Mouse (Mus musculus) kidney, adult 2 months (tissue): ENCODE measurements around the gene Itgav. TPM values are rescaled to one million over a fixed set of nuclear protein-coding genes. Genes with fewer than 3 reads are reported as not detected.
A peak's percentile ranks its signal among the peaks of the same experiment; 100 is the strongest.

Experiments
- DNase-seq: peaks from one replicate; pipeline ENCODE4 v3.0.0; 2021
- H3K27ac ChIP-seq: fragments of 200-500 bp; 2 replicates; pipeline ENCODE4 v1.5.1; 2012; ENCODE audit warnings: low read depth, low read length, control low read depth, inconsistent platforms; ENCODE audit not compliant: insufficient read depth
- H3K27me3 ChIP-seq: fragments of 200-500 bp; replicated peaks from 2 replicates; pipeline ENCODE4 v1.6.1; 2012; ENCODE audit warnings: mild to moderate bottlenecking, moderate library complexity, low read length, inconsistent platforms; ENCODE audit not compliant: control insufficient read depth, insufficient read depth
- H3K36me3 ChIP-seq: fragments of 200-500 bp; 2 replicates; pipeline ENCODE4 v1.6.1; 2012; ENCODE audit warnings: mild to moderate bottlenecking, moderate library complexity, low read length, inconsistent platforms; ENCODE audit not compliant: control insufficient read depth, insufficient read depth
- H3K4me1 ChIP-seq: fragments of 200-500 bp; 2 replicates; pipeline ENCODE4 v1.6.1; 2011; ENCODE audit warnings: low read length; ENCODE audit not compliant: control insufficient read depth, insufficient read depth
- H3K4me3 ChIP-seq: fragments of 200-500 bp; 2 replicates; pipeline ENCODE4 v1.5.1; 2011; ENCODE audit warnings: mild to moderate bottlenecking, low read depth, low read length, control low read depth; ENCODE audit not compliant: insufficient read depth
- CTCF ChIP-seq: fragments of 200-500 bp; conservative IDR thresholded peaks from 2 replicates; pipeline ENCODE4 v1.5.1; 2011; ENCODE audit warnings: low read depth, mild to moderate bottlenecking, control low read depth, low read length, moderate library complexity, mixed read lengths; ENCODE audit not compliant: insufficient read depth, insufficient read length
- POLR2A ChIP-seq: fragments of 200-500 bp; IDR thresholded peaks from one replicate; pipeline ENCODE4 v1.6.1; 2011; ENCODE audit warnings: low read depth, low read length, control low read depth
- WGBS: fragments of 180-500 bp; shearing (Covaris S2); methylation state at CpG from one replicate; pipeline ENCODE4 v1.1.7; 2018; 5-methylcytosine and 5-hydroxymethylcytosine counted together
- polyA plus RNA-seq: library from polyadenylated mRNA; depleted of rRNA; stranded (reverse); fragments of >200 nt; gene quantifications from 2 replicates; pipeline ENCODE4 v1.2.3, GENCODE M21; 2012

The Itgav gene
- polyA plus RNA-seq, 1 experiment = 75.9 TPM

DNA sequence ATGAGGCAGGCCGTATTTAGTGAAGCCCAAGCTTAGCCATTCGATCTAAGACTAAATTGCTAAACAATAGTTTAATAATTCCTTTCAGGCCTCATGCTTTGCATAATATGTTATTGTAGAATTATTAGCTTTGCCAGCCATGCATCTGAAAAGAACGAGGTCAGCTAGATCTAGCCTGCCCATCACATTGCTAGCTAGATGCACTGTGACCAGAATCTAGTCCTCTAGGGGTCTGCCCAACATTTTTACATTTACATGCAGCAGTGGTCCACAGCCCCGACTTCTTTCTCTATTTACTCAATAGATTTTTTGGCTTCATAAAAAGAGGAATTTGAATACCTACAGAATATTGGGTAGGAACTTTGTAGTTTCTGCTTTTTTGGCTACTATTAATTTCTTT is 67.9 kb downstream of the Itgav start:
- no peak for DNase-seq
- 88% methylated on average over 4 of the region's 4 CpGs for WGBS
- TF ChIP-seq CTCF = no peak
- no peak for TF ChIP-seq POLR2A
- no peaks in the 10 kb centered on the region for H3K4me1 ChIP-seq
- no peak overlapping the region for H3K4me3 ChIP-seq
- no peaks in the 10 kb centered on the region for H3K27me3 ChIP-seq
- peaks cover 12% of the 10 kb centered on the region for H3K36me3 ChIP-seq
- no peak overlapping the region for H3K27ac ChIP-seq

DNA sequence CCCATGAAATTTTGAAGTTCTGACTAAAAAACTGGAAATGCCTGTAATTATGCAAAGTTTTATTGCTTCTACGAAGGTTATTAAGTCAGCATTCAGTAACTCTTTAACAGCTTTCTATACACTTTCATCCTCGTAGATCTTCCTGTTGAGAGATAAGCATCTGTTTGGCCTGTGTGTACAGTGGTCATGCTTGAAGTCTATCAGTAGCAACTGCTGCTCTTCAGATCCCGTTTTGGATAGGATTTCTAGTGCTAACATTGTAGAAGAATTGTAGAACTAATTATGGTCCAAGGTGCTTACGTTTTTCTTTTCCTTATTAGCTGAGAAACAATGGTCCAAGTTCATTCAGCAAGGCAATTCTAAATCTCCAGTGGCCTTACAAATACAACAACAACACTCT is 71.6 kb downstream of the Itgav start:
- TF ChIP-seq CTCF = no peak
- TF ChIP-seq POLR2A = no peak
- 66% methylated on average over 4 of the region's 4 CpGs for WGBS

DNA sequence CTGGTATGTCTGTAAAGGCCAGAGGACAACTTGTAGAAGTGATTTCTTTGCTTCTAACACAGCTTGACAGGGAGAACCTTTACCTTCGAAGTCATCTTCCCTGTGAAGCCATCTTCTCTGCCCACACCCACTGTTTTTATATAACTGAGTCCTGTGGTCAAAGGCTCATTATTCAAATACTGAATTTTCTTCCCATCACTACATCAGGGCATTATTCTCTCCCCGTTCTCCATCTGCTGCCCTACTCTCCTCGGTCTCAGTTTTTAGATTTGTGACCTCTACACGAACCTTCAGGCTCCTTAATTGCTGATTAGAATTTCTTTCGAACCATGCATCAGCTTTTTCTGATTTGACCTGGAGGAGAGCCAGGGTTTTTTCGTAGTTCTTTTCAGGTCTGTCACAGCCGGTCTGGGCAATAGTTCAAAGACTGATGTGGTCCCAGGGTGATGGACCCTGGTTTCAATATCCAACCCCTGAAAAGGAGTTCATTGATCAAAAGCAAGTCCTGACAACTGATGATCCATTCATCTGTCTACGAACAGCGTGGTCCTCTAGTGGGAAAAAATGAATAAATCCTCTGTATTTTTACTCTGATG is 73.8 kb downstream of the Itgav start:
- Histone ChIP-seq H3K27ac (no peak overlapping the region), H3K36me3 (peaks cover 15% of the 10 kb centered on the region), H3K4me3 (no peak overlapping the region), H3K27me3 (no peaks in the 10 kb centered on the region), H3K4me1 (no peaks in the 10 kb centered on the region)
- DNase-seq = no peak
- 75% methylated on average over 9 of the region's 9 CpGs for WGBS
- no peak for TF ChIP-seq POLR2A
- TF ChIP-seq CTCF = no peak

More for the DNA sequence above, 71.6 kb downstream of the Itgav start:
- Histone ChIP-seq H3K27me3 (no peaks in the 10 kb centered on the region), H3K4me3 (no peak overlapping the region), H3K36me3 (peaks cover 13% of the 10 kb centered on the region), H3K27ac (no peak overlapping the region), H3K4me1 (no peaks in the 10 kb centered on the region)
- DNase-seq = no peak

DNA sequence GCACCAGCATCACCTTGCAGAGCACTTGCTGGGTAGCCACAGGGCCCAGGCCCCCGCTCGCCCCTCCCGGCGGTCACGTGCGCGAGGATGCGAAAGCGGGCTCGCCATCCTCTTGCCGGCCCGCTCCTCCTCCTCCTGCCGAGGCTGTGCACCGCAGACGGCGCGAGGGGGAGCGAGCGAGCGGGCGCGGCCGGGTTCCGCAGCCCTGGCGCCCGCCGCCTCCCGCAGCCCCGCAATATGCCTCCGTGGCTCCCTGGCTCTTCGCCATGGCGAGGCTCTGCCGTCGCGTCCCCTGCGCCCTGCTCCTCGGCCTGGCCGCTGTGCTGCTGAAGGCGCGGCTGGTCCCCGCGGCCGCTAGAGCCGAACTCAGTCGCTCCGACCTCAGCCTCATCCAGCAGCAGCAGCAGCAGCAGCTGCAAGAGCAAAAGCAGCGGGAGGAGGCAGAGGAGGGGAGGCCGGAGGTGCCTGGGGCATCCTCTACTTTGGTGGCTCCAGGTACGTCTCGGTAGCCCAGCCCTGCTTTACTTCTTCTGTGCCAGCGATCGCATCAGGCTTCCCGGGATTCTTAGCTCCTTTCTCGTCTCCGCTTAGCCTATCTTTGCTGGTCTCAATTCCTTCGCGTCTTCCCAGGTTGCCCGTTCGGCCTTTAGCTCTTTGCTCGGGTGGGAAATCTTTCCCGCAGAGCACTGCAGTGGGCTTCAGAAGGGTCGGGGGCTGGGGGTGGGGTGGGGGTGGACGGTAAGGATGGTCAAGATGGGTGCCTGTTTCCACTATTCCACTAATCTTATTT is 88.5 kb downstream of the Itgav start, which contains the start of gene Fam171b:
Gene Fam171b, plus strand, starts transcription at position 154 of the 790 bp plus-strand sequence.
- under 1% methylated on average over 63 of the region's 63 CpGs for WGBS
- TF ChIP-seq CTCF = no peak
- no peak for TF ChIP-seq POLR2A
- H3K27me3 ChIP-seq = no peaks in the 10 kb centered on the region; the same call in 1 of the 2 replicates
- peak within 1 kb of the TSS; percentile 62 for H3K4me3 ChIP-seq
- H3K4me1 ChIP-seq = no peaks in the 10 kb centered on the region
- H3K36me3 ChIP-seq = no peaks in the 10 kb centered on the region
- peak; percentile 48 for DNase-seq
- H3K27ac ChIP-seq = no peak within 1 kb of the TSS

DNA sequence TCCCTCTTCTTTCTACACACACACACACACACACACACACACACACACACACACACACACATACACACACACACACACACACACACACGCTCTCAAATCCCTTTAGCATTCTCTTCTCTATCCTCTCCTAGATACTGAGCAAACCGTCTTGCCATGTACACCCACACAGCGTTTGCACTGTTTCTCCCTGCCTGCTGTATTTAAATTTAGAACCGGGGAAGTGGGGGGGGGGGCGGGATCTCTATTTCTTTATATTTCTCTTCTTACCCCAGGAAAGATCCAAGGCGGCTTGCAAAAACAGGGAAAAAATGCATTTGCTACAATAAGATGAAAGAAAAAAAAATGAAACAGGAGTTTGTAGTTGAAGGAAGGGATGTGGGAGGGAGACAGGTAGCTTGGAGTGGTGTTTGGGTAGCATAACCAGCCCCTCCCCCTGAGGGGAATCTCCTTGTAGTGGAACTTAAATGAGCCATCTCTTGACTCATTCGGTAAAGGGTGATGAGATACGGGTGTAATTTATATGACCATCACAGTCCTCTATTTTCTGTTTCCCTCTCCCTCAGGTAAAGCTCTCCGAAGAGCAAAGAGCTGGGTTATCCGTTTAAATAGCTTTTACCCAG is 89.2 kb downstream of the Itgav start:
- H3K27me3 ChIP-seq = no peaks in the 10 kb centered on the region; the same call in 1 of the 2 replicates
- TF ChIP-seq POLR2A (no peak), CTCF (no peak)
- no peaks in the 10 kb centered on the region for H3K4me1 ChIP-seq
- no peak overlapping the region for H3K4me3 ChIP-seq
- 14% methylated on average over 10 of the region's 10 CpGs for WGBS
- no peaks in the 10 kb centered on the region for H3K36me3 ChIP-seq
- DNase-seq = no peak
- H3K27ac ChIP-seq = no peak overlapping the region

DNA sequence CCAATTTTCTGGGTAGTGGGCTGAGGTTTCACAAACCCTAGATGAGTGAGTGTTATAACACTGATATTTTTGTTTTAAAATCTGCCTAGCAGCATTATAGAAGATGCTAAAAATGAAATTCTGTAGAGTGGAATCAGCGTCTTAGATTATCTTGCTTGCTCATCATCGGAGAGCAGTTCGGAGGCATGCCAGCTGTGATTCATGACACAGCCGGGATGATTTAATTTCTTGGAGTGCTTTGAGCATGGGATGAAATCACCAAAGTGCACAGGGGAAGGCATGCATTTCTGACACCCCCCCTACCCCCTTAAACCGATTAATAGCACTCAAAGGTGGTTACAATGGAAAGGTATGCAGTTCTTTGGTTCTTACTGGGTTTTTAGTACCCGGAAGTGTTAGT is 89.8 kb downstream of the Itgav start:
- no peaks in the 10 kb centered on the region; the same call in 1 of the 2 replicates for H3K27me3 ChIP-seq
- no peaks in the 10 kb centered on the region for H3K4me1 ChIP-seq
- H3K27ac ChIP-seq = no peak overlapping the region
- TF ChIP-seq CTCF (no peak), POLR2A (no peak)
- H3K4me3 ChIP-seq = no peak overlapping the region
- WGBS = 28% methylated on average over 6 of the region's 6 CpGs
- DNase-seq = no peak
- no peaks in the 10 kb centered on the region for H3K36me3 ChIP-seq

DNA sequence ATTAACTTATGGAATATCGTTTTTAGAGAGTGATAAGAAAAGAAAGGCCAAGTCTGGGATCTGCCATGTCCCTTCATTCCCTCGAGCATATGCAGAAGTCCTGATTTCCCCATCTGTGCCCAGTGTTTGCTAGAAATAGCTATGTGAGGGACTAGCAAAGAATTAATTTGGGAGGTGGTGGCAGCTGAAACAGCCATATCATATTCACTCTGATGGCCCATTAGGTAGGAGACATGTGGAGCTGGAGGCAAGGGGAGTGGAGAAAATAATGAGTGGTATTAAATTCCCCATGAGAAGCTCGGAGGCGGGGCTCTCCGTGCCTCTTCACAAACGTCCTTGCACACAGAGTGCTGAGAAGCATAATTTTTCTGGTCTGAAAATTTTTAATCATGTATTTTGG is 92.0 kb downstream of the Itgav start:
- TF ChIP-seq CTCF (no peak), POLR2A (no peak)
- H3K27me3 ChIP-seq = no peaks in the 10 kb centered on the region; the same call in 1 of the 2 replicates
- 50% methylated on average over 6 of the region's 6 CpGs for WGBS
- no peaks in the 10 kb centered on the region for H3K36me3 ChIP-seq
- H3K4me1 ChIP-seq = no peaks in the 10 kb centered on the region
- H3K4me3 ChIP-seq = no peak overlapping the region
- no peak for DNase-seq
- no peak overlapping the region for H3K27ac ChIP-seq
